Mouse (Mus musculus) midbrain, embryonic 12.5 days (tissue): ENCODE data around the gene Adgrl3. TPM values are rescaled to one million over a fixed set of nuclear protein-coding genes. Genes with fewer than 3 reads are reported as not detected.

Experiments
- ATAC-seq: fragments of 200-750 bp; cut with Nextera tagmentation; 2 replicates; pipeline ENCODE4 v1.8.0; 2017; ENCODE audit warnings: low read depth, moderate TSS enrichment, moderate library complexity; ENCODE audit not compliant: low FRiP score
- H3K27ac ChIP-seq: fragments of 300-500 bp; sonication (generic); replicated peaks from 2 replicates; pipeline ENCODE4 v1.5.1; 2016; ENCODE audit warnings: mild to moderate bottlenecking
- H3K27me3 ChIP-seq: fragments of 300-500 bp; sonication (generic); 2 replicates; pipeline ENCODE4 v1.6.1; 2016; ENCODE audit warnings: mild to moderate bottlenecking
- H3K36me3 ChIP-seq: fragments of 300-500 bp; sonication (generic); 2 replicates; pipeline ENCODE4 v1.6.1; 2016
- H3K4me1 ChIP-seq: fragments of 300-500 bp; sonication (generic); 2 replicates; pipeline ENCODE4 v1.6.1; 2016
- H3K4me2 ChIP-seq: fragments of 300-500 bp; sonication (generic); replicated peaks from 2 replicates; pipeline ENCODE4 v1.6.1; 2016; ENCODE audit warnings: mild to moderate bottlenecking, moderate library complexity
- H3K4me3 ChIP-seq: fragments of 300-500 bp; sonication (generic); 2 replicates; pipeline ENCODE4 v1.5.1; 2016; ENCODE audit warnings: mild to moderate bottlenecking
- H3K9ac ChIP-seq: fragments of 300-500 bp; sonication (generic); replicated peaks from 2 replicates; pipeline ENCODE4 v1.6.1; 2016; ENCODE audit warnings: mild to moderate bottlenecking, moderate library complexity
- H3K9me3 ChIP-seq: fragments of 300-500 bp; sonication (generic); 2 replicates; pipeline ENCODE4 v1.6.1; 2016; ENCODE audit warnings: mild to moderate bottlenecking
- WGBS: fragments of 180-500 bp; shearing (Covaris S2); methylation state at CpG from one replicate; pipeline ENCODE4 v1.1.7; 2016; 5-methylcytosine and 5-hydroxymethylcytosine counted together
- polyA plus RNA-seq: library from polyadenylated mRNA; unstranded; fragments of >200 nt; fragmentation: Nextera tagmentation; extraction: Ambion mirVana; gene quantifications from 2 replicates; pipeline ENCODE4 v1.2.1, GENCODE M21; 2016

The Adgrl3 gene
- polyA plus RNA-seq, 1 experiment from 2014 or later, result 40.7 TPM

GRCm38 (mm10) chr5:81077990-81078389 lies 58.1 kb downstream of the Adgrl3 start:
- Histone ChIP-seq H3K27ac (no peak overlapping the region), H3K36me3 (no peaks in the 10 kb centered on the region), H3K4me2 (no peak overlapping the region), H3K4me3 (no peak overlapping the region), H3K9ac (no peak overlapping the region), H3K4me1 (no peaks in the 10 kb centered on the region), H3K27me3 (no peaks in the 10 kb centered on the region), H3K9me3 (no peaks in the 10 kb centered on the region)
- no peak for ATAC-seq
- 79% methylated on average over 1 of the region's 1 CpGs for WGBS

- ATAC-seq, result no peak
- Histone ChIP-seq H3K4me1 (no peaks in the 10 kb centered on the region), H3K27me3 (no peaks in the 10 kb centered on the region), H3K9ac (no peak overlapping the region), H3K4me3 (no peak overlapping the region), H3K9me3 (no peaks in the 10 kb centered on the region), H3K4me2 (no peak overlapping the region), H3K27ac (no peak overlapping the region), H3K36me3 (no peaks in the 10 kb centered on the region)
- 89% methylated on average over 5 of the region's 5 CpGs for WGBS
Measured at GRCm38 (mm10) chr5:81083698-81084360, 63.9 kb downstream of the Adgrl3 start.

GRCm38 (mm10) chr5:81085152-81085551 lies 65.2 kb downstream of the Adgrl3 start:
- Histone ChIP-seq H3K9ac (no peak overlapping the region), H3K4me3 (no peak overlapping the region), H3K4me1 (no peaks in the 10 kb centered on the region), H3K9me3 (no peaks in the 10 kb centered on the region), H3K27me3 (no peaks in the 10 kb centered on the region), H3K36me3 (no peaks in the 10 kb centered on the region), H3K4me2 (no peak overlapping the region), H3K27ac (no peak overlapping the region)
- ATAC-seq, result no peak
- WGBS, result 78% methylated on average over 4 of the region's 4 CpGs

- WGBS, result 81% methylated on average over 2 of the region's 2 CpGs
- Histone ChIP-seq H3K27me3 (no peaks in the 10 kb centered on the region), H3K36me3 (no peaks in the 10 kb centered on the region), H3K9ac (no peak overlapping the region), H3K4me1 (no peaks in the 10 kb centered on the region), H3K27ac (no peak overlapping the region), H3K4me3 (no peak overlapping the region), H3K4me2 (no peak overlapping the region), H3K9me3 (no peaks in the 10 kb centered on the region)
- no peak for ATAC-seq
Measured at GRCm38 (mm10) chr5:81088667-81089066, 68.7 kb downstream of the Adgrl3 start.

- Histone ChIP-seq H3K4me2 (no peak overlapping the region), H3K4me3 (no peak overlapping the region), H3K36me3 (no peaks in the 10 kb centered on the region), H3K9me3 (no peaks in the 10 kb centered on the region), H3K27me3 (no peaks in the 10 kb centered on the region), H3K27ac (no peak overlapping the region), H3K4me1 (no peaks in the 10 kb centered on the region), H3K9ac (no peak overlapping the region)
- ATAC-seq, result no peak
- WGBS, result 88% methylated on average over 3 of the region's 3 CpGs
Measured at GRCm38 (mm10) chr5:81094618-81095017, 74.7 kb downstream of the Adgrl3 start.

GRCm38 (mm10) chr5:81097131-81097530 lies 77.2 kb downstream of the Adgrl3 start:
- Histone ChIP-seq H3K4me3 (no peak overlapping the region), H3K27me3 (no peaks in the 10 kb centered on the region), H3K9me3 (no peaks in the 10 kb centered on the region), H3K27ac (no peak overlapping the region), H3K4me1 (no peaks in the 10 kb centered on the region), H3K36me3 (no peaks in the 10 kb centered on the region), H3K4me2 (no peak overlapping the region), H3K9ac (no peak overlapping the region)
- no peak for ATAC-seq
- 95% methylated on average over 4 of the region's 4 CpGs for WGBS

GRCm38 (mm10) chr5:81107431-81107830 lies 87.5 kb downstream of the Adgrl3 start:
- WGBS, result 90% methylated on average over 1 of the region's 1 CpGs
- ATAC-seq, result no peak
- H3K27me3 ChIP-seq, result no peaks in the 10 kb centered on the region
- H3K4me2 ChIP-seq, result no peak overlapping the region
- no peaks in the 10 kb centered on the region for H3K36me3 ChIP-seq
- no peaks in the 10 kb centered on the region for H3K9me3 ChIP-seq
- H3K4me1 ChIP-seq, result no peaks in the 10 kb centered on the region
- no peak overlapping the region for H3K4me3 ChIP-seq
- H3K27ac ChIP-seq, result no peak overlapping the region
- H3K9ac ChIP-seq, result no peak overlapping the region

GRCm38 (mm10) chr5:81124483-81124882 lies 104.5 kb downstream of the Adgrl3 start:
- Histone ChIP-seq H3K4me1 (0 out of 2 replicates have a peak, but pooled peaks cover 4% of the 10 kb centered on the region), H3K9ac (no peak overlapping the region), H3K9me3 (no peaks in the 10 kb centered on the region), H3K27ac (no peak overlapping the region), H3K27me3 (no peaks in the 10 kb centered on the region), H3K4me2 (no peak overlapping the region), H3K36me3 (no peaks in the 10 kb centered on the region), H3K4me3 (no peak overlapping the region)
- 51% methylated on average over 4 of the region's 4 CpGs for WGBS
- no peak for ATAC-seq

GRCm38 (mm10) chr5:81127639-81128038 lies 107.7 kb downstream of the Adgrl3 start:
- H3K4me2 ChIP-seq, result no peak overlapping the region
- ATAC-seq, result no peak
- no peaks in the 10 kb centered on the region for H3K9me3 ChIP-seq
- no peak overlapping the region for H3K9ac ChIP-seq
- no peak overlapping the region for H3K4me3 ChIP-seq
- H3K36me3 ChIP-seq, result no peaks in the 10 kb centered on the region
- H3K27ac ChIP-seq, result no peak overlapping the region
- 49% methylated on average over 3 of the region's 3 CpGs for WGBS
- 0 out of 2 replicates have a peak, but pooled peaks cover 4% of the 10 kb centered on the region for H3K4me1 ChIP-seq
- H3K27me3 ChIP-seq, result no peaks in the 10 kb centered on the region

- H3K4me1 ChIP-seq, result no peaks in the 10 kb centered on the region
- no peaks in the 10 kb centered on the region for H3K27me3 ChIP-seq
- no peak overlapping the region for H3K4me3 ChIP-seq
- H3K9me3 ChIP-seq, result no peaks in the 10 kb centered on the region
- no peaks in the 10 kb centered on the region for H3K36me3 ChIP-seq
- 68% methylated on average over 1 of the region's 1 CpGs for WGBS
- no peak overlapping the region for H3K9ac ChIP-seq
- ATAC-seq, result no peak
- H3K27ac ChIP-seq, result no peak overlapping the region
- no peak overlapping the region for H3K4me2 ChIP-seq
Measured at GRCm38 (mm10) chr5:81136394-81136793, 116.5 kb downstream of the Adgrl3 start.

- Histone ChIP-seq H3K36me3 (no peaks in the 10 kb centered on the region), H3K4me2 (0 out of 2 replicates have a peak overlapping the region, but pooled peaks have one; percentile 7), H3K27me3 (no peaks in the 10 kb centered on the region), H3K4me3 (no peak overlapping the region), H3K27ac (no peak overlapping the region), H3K9ac (no peak overlapping the region), H3K9me3 (no peaks in the 10 kb centered on the region), H3K4me1 (peaks cover 17% of the 10 kb centered on the region)
- 42% methylated on average over 12 of the region's 12 CpGs for WGBS
- peak; percentile 80 for ATAC-seq
Measured at GRCm38 (mm10) chr5:81155791-81156190, 135.9 kb downstream of the Adgrl3 start.

GRCm38 (mm10) chr5:81156281-81156680 lies 136.3 kb downstream of the Adgrl3 start:
- peak; percentile 32 for ATAC-seq

GRCm38 (mm10) chr5:81156796-81157195 lies 136.9 kb downstream of the Adgrl3 start:
- Histone ChIP-seq H3K27ac (peak overlapping the region; percentile 58; the same call in 1 of the 2 replicates), H3K4me2 (0 out of 2 replicates have a peak overlapping the region, but pooled peaks have one; percentile 0)
- peak; percentile 32 for ATAC-seq

More at GRCm38 (mm10) chr5:81156281-81156680, 136.3 kb downstream of the Adgrl3 start:
- WGBS, result 28% methylated on average over 2 of the region's 2 CpGs
- H3K4me3 ChIP-seq, result no peak overlapping the region
- no peaks in the 10 kb centered on the region for H3K27me3 ChIP-seq
- H3K4me2 ChIP-seq, result 0 out of 2 replicates have a peak overlapping the region, but pooled peaks have one; percentile 0
- no peaks in the 10 kb centered on the region for H3K9me3 ChIP-seq
- H3K27ac ChIP-seq, result peak overlapping the region; percentile 58
- no peaks in the 10 kb centered on the region for H3K36me3 ChIP-seq
- no peak overlapping the region for H3K9ac ChIP-seq
- peaks cover 17% of the 10 kb centered on the region for H3K4me1 ChIP-seq

More at GRCm38 (mm10) chr5:81156796-81157195, 136.9 kb downstream of the Adgrl3 start:
- Histone ChIP-seq H3K36me3 (no peaks in the 10 kb centered on the region), H3K27me3 (no peaks in the 10 kb centered on the region), H3K9ac (no peak overlapping the region), H3K4me1 (peaks cover 17% of the 10 kb centered on the region), H3K4me3 (no peak overlapping the region), H3K9me3 (no peaks in the 10 kb centered on the region)
- WGBS, result 27% methylated on average over 5 of the region's 5 CpGs
